Mouse (Mus musculus) kidney, adult 2 months (tissue): ENCODE measurements at regions not wholly inside any gene's neighbourhood (a gene's known extent, or its start where the extent isn't known, plus 50 kb on each side); places are given as distances from the start of the nearest gene placed in this dataset.

Source experiments
- DNase-seq: peaks from one replicate; pipeline ENCODE4 v3.0.0; 2021
- H3K27ac ChIP-seq: fragments of 200-500 bp; 2 replicates; pipeline ENCODE4 v1.5.1; 2012; ENCODE audit warnings: low read depth, low read length, control low read depth, inconsistent platforms; ENCODE audit not compliant: insufficient read depth
- H3K27me3 ChIP-seq: fragments of 200-500 bp; replicated peaks from 2 replicates; pipeline ENCODE4 v1.6.1; 2012; ENCODE audit warnings: mild to moderate bottlenecking, moderate library complexity, low read length, inconsistent platforms; ENCODE audit not compliant: control insufficient read depth, insufficient read depth
- H3K36me3 ChIP-seq: fragments of 200-500 bp; 2 replicates; pipeline ENCODE4 v1.6.1; 2012; ENCODE audit warnings: mild to moderate bottlenecking, moderate library complexity, low read length, inconsistent platforms; ENCODE audit not compliant: control insufficient read depth, insufficient read depth
- H3K4me1 ChIP-seq: fragments of 200-500 bp; 2 replicates; pipeline ENCODE4 v1.6.1; 2011; ENCODE audit warnings: low read length; ENCODE audit not compliant: control insufficient read depth, insufficient read depth
- H3K4me3 ChIP-seq: fragments of 200-500 bp; 2 replicates; pipeline ENCODE4 v1.5.1; 2011; ENCODE audit warnings: mild to moderate bottlenecking, low read depth, low read length, control low read depth; ENCODE audit not compliant: insufficient read depth
- CTCF ChIP-seq: fragments of 200-500 bp; conservative IDR thresholded peaks from 2 replicates; pipeline ENCODE4 v1.5.1; 2011; ENCODE audit warnings: low read depth, mild to moderate bottlenecking, control low read depth, low read length, moderate library complexity, mixed read lengths; ENCODE audit not compliant: insufficient read depth, insufficient read length
- POLR2A ChIP-seq: fragments of 200-500 bp; IDR thresholded peaks from one replicate; pipeline ENCODE4 v1.6.1; 2011; ENCODE audit warnings: low read depth, low read length, control low read depth
- WGBS: fragments of 180-500 bp; shearing (Covaris S2); methylation state at CpG from one replicate; pipeline ENCODE4 v1.1.7; 2018; 5-methylcytosine and 5-hydroxymethylcytosine counted together

DNA sequence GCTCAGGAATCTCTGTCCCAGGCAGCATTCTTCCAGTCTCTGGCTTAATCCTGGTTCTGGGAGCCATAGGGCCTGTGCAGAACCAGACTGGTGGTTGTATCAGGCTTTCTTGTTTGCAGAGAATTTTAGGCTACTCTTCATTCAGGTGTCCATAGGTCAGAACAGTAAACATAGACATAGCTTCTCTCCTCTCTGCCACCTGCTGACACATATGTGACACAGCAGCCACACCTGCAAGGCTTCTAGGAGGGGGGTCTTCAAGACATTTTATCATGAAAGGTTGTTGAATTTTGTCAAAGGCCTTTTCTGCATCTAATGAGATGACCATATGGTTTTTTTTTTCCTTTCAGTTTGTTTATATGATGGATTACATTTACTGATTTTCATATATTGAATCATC, 599.7 kb downstream of the Lmo7 start:
- no peaks in the 10 kb centered on the region for H3K4me1 ChIP-seq
- H3K27me3 ChIP-seq: no peaks in the 10 kb centered on the region

DNA sequence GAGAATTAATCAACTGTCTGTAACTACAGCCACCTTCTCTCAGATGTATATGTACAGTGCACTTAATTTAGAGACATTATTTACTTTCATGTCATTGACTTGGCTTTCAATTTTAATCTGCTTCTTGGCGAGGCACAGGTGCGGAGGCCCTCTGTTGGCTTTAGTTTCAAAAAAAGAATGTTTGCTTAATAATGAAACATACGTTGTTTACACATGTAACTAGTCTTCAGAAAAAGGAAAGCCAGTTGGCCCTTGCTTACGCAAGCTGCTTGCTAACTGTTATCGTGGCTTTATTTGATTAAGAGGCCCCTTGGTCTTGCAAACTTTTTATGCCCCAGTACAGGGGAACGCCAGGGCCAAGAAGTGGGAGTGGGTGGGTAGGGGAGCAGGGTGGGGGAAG, 576.6 kb downstream of the Lmo7 start:
- WGBS: 84% methylated on average over 6 of the region's 6 CpGs
- Histone ChIP-seq H3K4me1 (no peaks in the 10 kb centered on the region), H3K36me3 (no peaks in the 10 kb centered on the region), H3K27me3 (no peaks in the 10 kb centered on the region), H3K27ac (no peak overlapping the region), H3K4me3 (no peak overlapping the region)
- no peak for DNase-seq
- no peak for TF ChIP-seq POLR2A
- TF ChIP-seq CTCF: no peak

More for the DNA sequence above, 599.7 kb downstream of the Lmo7 start:
- Histone ChIP-seq H3K4me3 (no peak overlapping the region), H3K27ac (no peak overlapping the region), H3K36me3 (no peaks in the 10 kb centered on the region)
- TF ChIP-seq CTCF (no peak), POLR2A (no peak)
- DNase-seq: no peak

DNA sequence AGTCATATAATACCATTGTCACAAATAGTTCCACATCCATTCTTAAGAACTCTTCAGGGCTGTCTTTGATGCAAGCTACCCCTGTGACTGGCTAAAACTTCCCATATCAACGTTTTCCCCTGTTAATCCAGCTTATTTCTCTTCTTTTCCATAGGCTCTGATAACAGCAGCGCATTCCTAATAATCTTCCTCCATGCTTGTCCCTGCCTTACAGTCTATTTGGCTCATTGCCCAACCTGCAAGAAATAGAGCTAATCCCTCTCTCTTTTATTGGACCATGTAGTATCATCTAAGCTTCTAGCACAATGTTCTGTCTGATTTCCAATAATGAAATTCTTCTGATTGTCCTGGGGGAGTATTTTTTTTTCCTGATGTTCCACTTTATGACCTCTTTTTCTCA, 573.1 kb downstream of the Lmo7 start:
- 80% methylated on average over 2 of the region's 2 CpGs for WGBS
- DNase-seq: no peak
- H3K27me3 ChIP-seq: no peaks in the 10 kb centered on the region
- no peak overlapping the region for H3K27ac ChIP-seq
- H3K4me3 ChIP-seq: no peak overlapping the region
- no peaks in the 10 kb centered on the region for H3K4me1 ChIP-seq
- TF ChIP-seq CTCF (no peak), POLR2A (no peak)
- H3K36me3 ChIP-seq: no peaks in the 10 kb centered on the region

DNA sequence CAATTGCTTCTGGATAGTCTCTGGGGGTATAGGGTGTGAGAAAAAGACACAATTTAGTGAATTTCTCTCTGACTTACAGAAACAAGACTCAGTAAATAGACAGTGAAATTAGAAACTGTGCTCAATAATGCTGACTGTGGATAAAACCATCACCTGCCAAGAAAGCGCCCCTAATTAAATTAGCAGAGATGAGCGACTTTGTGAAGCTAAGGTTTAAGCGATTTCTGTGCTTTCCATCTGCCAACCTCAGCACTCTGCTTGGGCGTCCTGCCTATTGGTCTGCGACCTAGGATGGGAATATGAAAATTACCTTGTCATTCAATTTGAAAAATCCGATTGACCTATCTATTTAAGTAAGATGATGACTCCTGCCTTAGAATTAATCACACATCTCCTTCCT, 570.5 kb downstream of the Lmo7 start:
- no peak overlapping the region for H3K4me3 ChIP-seq
- H3K36me3 ChIP-seq: no peaks in the 10 kb centered on the region
- no peaks in the 10 kb centered on the region for H3K4me1 ChIP-seq
- DNase-seq: no peak
- H3K27ac ChIP-seq: no peak overlapping the region
- TF ChIP-seq CTCF (no peak), POLR2A (no peak)
- whole genome bisulfite sequencing: 79% methylated on average over 6 of the region's 6 CpGs
- H3K27me3 ChIP-seq: no peaks in the 10 kb centered on the region

- Histone ChIP-seq H3K36me3 (no peaks in the 10 kb centered on the region), H3K4me1 (no peaks in the 10 kb centered on the region), H3K27me3 (no peaks in the 10 kb centered on the region), H3K27ac (no peak overlapping the region), H3K4me3 (no peak overlapping the region)
- TF ChIP-seq POLR2A (no peak), CTCF (no peak)
- 86% methylated on average over 1 of the region's 1 CpGs for WGBS
- DNase-seq: no peak
Observed at GRCm38 (mm10) chr14:102291361-102291760, 561.6 kb downstream of the Lmo7 start.

DNA sequence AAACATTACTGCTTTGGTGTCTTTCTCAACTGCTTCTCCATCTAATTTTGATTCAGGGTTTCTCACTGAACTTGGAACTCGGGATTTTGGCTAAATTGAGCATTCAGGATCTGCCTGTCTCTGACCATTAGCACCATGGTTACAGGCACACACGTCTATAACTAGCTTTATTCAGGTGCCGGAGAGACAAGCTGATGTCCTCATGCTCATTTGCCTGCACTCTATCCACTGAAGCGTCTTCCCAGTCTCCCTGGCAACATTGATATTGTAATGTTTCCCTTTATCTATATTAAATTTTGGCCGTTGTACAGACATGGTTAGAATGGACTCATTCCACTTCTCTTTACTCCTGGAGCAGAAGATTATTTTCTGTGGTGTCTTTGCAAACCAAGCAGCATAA, 520.3 kb downstream of the Lmo7 start:
- WGBS: 83% methylated on average over 5 of the region's 5 CpGs

GRCm38 (mm10) chr14:102248581-102248980, 518.8 kb downstream of the Lmo7 start:
- Histone ChIP-seq H3K27ac (no peak overlapping the region), H3K36me3 (no peaks in the 10 kb centered on the region), H3K27me3 (no peaks in the 10 kb centered on the region), H3K4me3 (no peak overlapping the region), H3K4me1 (no peaks in the 10 kb centered on the region)
- DNase-seq: no peak
- TF ChIP-seq CTCF (no peak), POLR2A (no peak)
- 77% methylated on average over 2 of the region's 2 CpGs for WGBS

More for the DNA sequence above, 520.3 kb downstream of the Lmo7 start:
- Histone ChIP-seq H3K27me3 (no peaks in the 10 kb centered on the region), H3K4me1 (no peaks in the 10 kb centered on the region), H3K36me3 (no peaks in the 10 kb centered on the region), H3K4me3 (no peak overlapping the region), H3K27ac (no peak overlapping the region)
- no peak for DNase-seq
- TF ChIP-seq POLR2A: no peak

- H3K4me3 ChIP-seq: no peak overlapping the region
- no peaks in the 10 kb centered on the region for H3K36me3 ChIP-seq
- no peaks in the 10 kb centered on the region for H3K4me1 ChIP-seq
- 56% methylated on average over 5 of the region's 5 CpGs for WGBS
- TF ChIP-seq CTCF (no peak), POLR2A (no peak)
- DNase-seq: no peak
- no peak overlapping the region for H3K27ac ChIP-seq
- no peaks in the 10 kb centered on the region for H3K27me3 ChIP-seq
Observed at GRCm38 (mm10) chr14:102248023-102248422, 518.3 kb downstream of the Lmo7 start.
